ENCODE assay signal across 16 mouse cellular contexts in genomic region chr19:37026408-37026807, GRCm38 (mm10).
DNase-seq lines count a peak whose midpoint lies in the region; ATAC-seq and TF ChIP-seq lines count a peak whose summit lies in the region.
"Had no signal": no experiment of that assay in that cellular context is flagged by ENCODE, and none has a peak within 500 bp of the region (broad histone marks: within the 10 kb centered on the region; RNA-seq: fewer than 3 reads in every experiment).

No protein-coding gene starts in this region.

- DNase-seq in adrenal gland, adult 2 months = peak; percentile 51
- DNase-seq in adrenal gland, adult 8-10 months = no peak
- no peak for DNase-seq in kidney, adult 11 months
- no peak for DNase-seq in left cerebral cortex, adult 18-20 months (ENCODE audit: low spot score in 2 of 2)
- DNase-seq in frontal cortex, postnatal 14 days (ENCODE audit: low spot score in 2 of 2) = no peak
- DNase-seq: embryo, embryonic 11 days; gastrocnemius, postnatal 10 days; kidney, adult 18-20 months had no signal

- WGBS in kidney, embryonic 16.5 days = 32% methylated on average over 11 of the region's 11 CpGs
- 41% methylated on average over 11 of the region's 11 CpGs for WGBS in heart, embryonic 14.5 days

- no peaks in the 10 kb centered on the region for H3K9me3 ChIP-seq in kidney, embryonic 16.5 days (ENCODE audit: low read length)
- H3K9me3 ChIP-seq in E14TG2a.4 (ENCODE audit: low read length) = no peaks in the 10 kb centered on the region
- H3K9me3 ChIP-seq in heart, embryonic 14.5 days (ENCODE audit: control insufficient read depth, low read length) = no peaks in the 10 kb centered on the region
- H3K9me3 ChIP-seq: forebrain, embryonic 15.5 days; limb, embryonic 10.5 days had no signal

- no peaks in the 10 kb centered on the region for H3K36me3 ChIP-seq in kidney, embryonic 16.5 days (ENCODE audit: insufficient read depth, low read length)
- H3K36me3 ChIP-seq in E14TG2a.4 (ENCODE audit: insufficient read depth, low read length) = no peaks in the 10 kb centered on the region
- H3K36me3 ChIP-seq in heart, embryonic 14.5 days (ENCODE audit: control insufficient read depth, insufficient read depth, low read length) = 0 out of 2 replicates have a peak, but pooled peaks cover 7% of the 10 kb centered on the region
- H3K36me3 ChIP-seq: forebrain, embryonic 15.5 days; limb, embryonic 10.5 days had no signal

- no peak overlapping the region for H3K9ac ChIP-seq in kidney, embryonic 16.5 days (replicated peaks; ENCODE audit: low read length)
- no peak overlapping the region; the same call in 1 of the 2 replicates for H3K9ac ChIP-seq in heart, embryonic 14.5 days (ENCODE audit: low read length)
- H3K9ac ChIP-seq: forebrain, embryonic 15.5 days; liver, embryonic 14.5 days had no signal

- ATAC-seq in kidney, embryonic 16.5 days (ENCODE audit: low FRiP score, low TSS enrichment) = peak; percentile 61; the same call in 1 of the 2 replicates
- ATAC-seq in heart, embryonic 14.5 days (ENCODE audit: insufficient number of reproducible peaks, insufficient read depth, low FRiP score, low read depth) = no peak
- ATAC-seq: forebrain, embryonic 15.5 days had no signal

- no peak overlapping the region for H3K27ac ChIP-seq in kidney, embryonic 16.5 days (ENCODE audit: low read length)
- H3K27ac ChIP-seq in heart, embryonic 14.5 days (replicated peaks in 1 of 2; ENCODE audit: control insufficient read depth in 1 of 2, insufficient read depth in 1 of 2, low read depth in 2 of 2, low read length in 2 of 2) = peak overlapping the region; percentile 35 to 64; a peak in 3 of 4 replicates
- H3K27ac ChIP-seq: forebrain, embryonic 15.5 days; limb, embryonic 10.5 days; liver, embryonic 14.5 days; stomach, postnatal 0 days had no signal

- no peak for TF ChIP-seq CTCF in E14TG2a.4 (conservative IDR thresholded peaks at IDR 0.05; ENCODE audit: low read length)

- H3K27me3 ChIP-seq in kidney, embryonic 16.5 days (ENCODE audit: insufficient read depth, low read length) = no peaks in the 10 kb centered on the region
- H3K27me3 ChIP-seq in E14TG2a.4 (ENCODE audit: insufficient read depth, low read length) = 0 out of 2 replicates have a peak, but pooled peaks cover 4% of the 10 kb centered on the region
- H3K27me3 ChIP-seq in heart, embryonic 14.5 days (ENCODE audit: control insufficient read depth, insufficient read depth, low read length) = no peaks in the 10 kb centered on the region
- H3K27me3 ChIP-seq: forebrain, embryonic 15.5 days; Patski had no signal

- no peak overlapping the region for H3K4me2 ChIP-seq in kidney, embryonic 16.5 days (replicated peaks; ENCODE audit: low read depth, low read length)
- H3K4me2 ChIP-seq in heart, embryonic 14.5 days (ENCODE audit: low read length) = no peak overlapping the region
- H3K4me2 ChIP-seq: forebrain, embryonic 15.5 days had no signal

- H3K4me1 ChIP-seq in kidney, embryonic 16.5 days (ENCODE audit: insufficient read depth, low read length) = no peaks in the 10 kb centered on the region
- H3K4me1 ChIP-seq in E14TG2a.4 (replicated peaks; ENCODE audit: low read depth, low read length) = peaks cover 28% of the 10 kb centered on the region
- H3K4me1 ChIP-seq in heart, embryonic 14.5 days (ENCODE audit: control insufficient read depth in 2 of 2, insufficient read depth in 2 of 2, low read length in 2 of 2) = peaks cover 10 to 13% of the 10 kb centered on the region in 2 experiments
- H3K4me1 ChIP-seq: forebrain, embryonic 15.5 days; limb, embryonic 10.5 days had no signal

- no peak overlapping the region for H3K4me3 ChIP-seq in kidney, embryonic 16.5 days (ENCODE audit: low read length)
- peak overlapping the region; percentile 7; the same call in 1 of the 2 replicates for H3K4me3 ChIP-seq in E14TG2a.4 (replicated peaks; ENCODE audit: low read length)
- H3K4me3 ChIP-seq in heart, embryonic 14.5 days (ENCODE audit: control insufficient read depth in 1 of 2, insufficient read depth in 1 of 2, low read depth in 1 of 2, low read length in 2 of 2) = no peak overlapping the region
- H3K4me3 ChIP-seq: forebrain, embryonic 15.5 days; limb, embryonic 10.5 days had no signal
